Mouse (Mus musculus): ENCODE results near the gene Fignl2. TPM values are rescaled to one million over a fixed set of nuclear protein-coding genes. Genes with fewer than 3 reads are reported as not detected.
A peak's percentile ranks its signal among the peaks of the same experiment; 100 is the strongest.
"Not testable (repeated sequence)": the region's sequence is repeated elsewhere in the genome, so short reads cannot be mapped to it uniquely, and the experiment has no call there.

The Fignl2 gene
- total and polyA plus RNA-seq, 3 experiments, result not detected

DNA sequence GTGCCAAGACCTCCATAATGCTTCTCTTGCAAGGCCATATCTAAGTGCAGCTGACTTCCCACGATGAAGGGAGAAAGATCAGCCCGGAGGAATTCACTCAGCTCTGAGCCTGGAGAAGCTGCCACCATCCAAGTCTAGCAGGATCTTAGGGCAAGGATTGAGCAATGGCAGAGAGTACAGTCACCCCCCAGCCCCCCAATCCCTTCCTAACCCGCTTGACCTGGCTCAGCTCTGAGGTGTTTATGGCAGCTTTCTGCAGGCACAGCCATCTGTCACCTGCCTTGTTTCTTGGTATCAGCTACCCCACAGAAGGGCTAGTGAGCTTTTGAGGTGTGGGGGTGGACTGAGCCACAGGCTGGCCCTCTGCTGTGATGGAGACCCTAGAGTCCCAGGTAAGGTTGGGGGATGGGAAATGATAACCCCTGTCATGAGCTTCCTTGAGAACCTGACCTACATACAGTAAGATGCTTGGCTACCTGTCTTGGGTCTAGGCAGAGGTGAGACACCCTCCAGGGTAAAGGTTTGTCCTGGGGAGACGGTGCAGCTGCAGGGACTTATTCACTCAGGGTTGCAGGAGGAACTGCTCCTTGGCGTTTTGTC lies 37.2 kb upstream of the Fignl2 start, which contains the start of gene Ankrd33:
Gene Ankrd33 (plus strand): TSS at position 245 of the 600 bp plus-strand sequence.
- Histone ChIP-seq H3K4me3 (replicated peaks in 1 of 3; ENCODE audit: low read depth in 2 of 3, low read length in 2 of 3, poor library complexity in 1 of 3) (no peak within 1 kb of the TSS), H3K4me2 (ENCODE audit: insufficient read depth, low read depth, poor library complexity, severe bottlenecking) (no peak within 1 kb of the TSS), H3K4me1 (ENCODE audit: control insufficient read depth in 1 of 2, insufficient read depth in 2 of 2) (0 out of 4 replicates have a peak, but pooled peaks cover 0 to 2% of the 10 kb centered on the region in 2 experiments), H3K27me3 (replicated peaks) (peaks cover 42% of the 10 kb centered on the region), H3K36me3 (replicated peaks in 1 of 2; ENCODE audit: control insufficient read depth in 1 of 2, insufficient read depth in 1 of 2, low read length in 1 of 2) (no peaks in the 10 kb centered on the region), H3K79me2 (replicated peaks; ENCODE audit: control insufficient read depth, extremely low read depth, insufficient read depth, poor library complexity, severe bottlenecking) (no peaks in the 10 kb centered on the region), H3K9ac (ENCODE audit: insufficient read depth, low read depth) (no peak within 1 kb of the TSS), H3K9me3 (replicated peaks; ENCODE audit: low read length) (peaks cover 9% of the 10 kb centered on the region), H3K27ac (ENCODE audit: insufficient read depth, low read depth) (no peak within 1 kb of the TSS)
- dilution Hi-C loops (cut with MboI; ENCODE audit: extremely low pct_ligation_motif_present, extremely low pct_unique_long_range_greater_than_20kb, low sequenced_read_pairs), result no loop called here
- no peak for TF ChIP-seq TBP (conservative IDR thresholded peaks at IDR 0.05; ENCODE audit: low read depth, low read length)
- no peak for TF ChIP-seq ZKSCAN1 (IDR thresholded peaks at IDR 0.05; ENCODE audit: borderline replicate concordance, low read depth, low read length)
- TF ChIP-seq SIN3A (IDR thresholded peaks at IDR 0.05; ENCODE audit: low read length), result no peak
- no peak for TF ChIP-seq MXI1 (IDR thresholded peaks at IDR 0.05; ENCODE audit: low read depth, low read length)
- no peak for TF ChIP-seq ZNF384 (IDR thresholded peaks at IDR 0.05; ENCODE audit: low read depth, low read length)
- in situ Hi-C loops (cut with MboI; ENCODE audit: low pct_ligation_motif_present, low pct_unique_long_range_greater_than_20kb, low sequenced_read_pairs), result no loop called here
- no peak for DNase-seq (ENCODE audit: extremely low read depth)

DNA sequence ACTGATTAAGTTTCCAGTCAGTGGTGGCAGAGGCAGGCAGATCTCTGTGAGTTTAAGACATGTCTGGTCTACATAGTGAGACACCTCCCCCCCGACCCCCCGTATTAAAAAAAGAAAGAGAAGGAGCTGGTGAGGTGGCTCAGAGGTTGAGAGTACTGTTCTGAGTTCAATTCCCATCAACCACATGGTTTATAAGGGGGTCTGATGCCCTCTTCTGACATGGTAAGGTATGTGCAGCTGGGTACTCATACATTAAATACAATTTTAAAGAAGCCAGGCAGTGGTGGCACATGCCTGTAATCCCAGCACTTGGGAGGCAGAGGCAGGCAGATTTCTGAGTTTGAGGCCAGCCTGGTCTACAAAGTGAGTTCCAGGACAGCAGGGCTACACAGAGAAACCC lies 35.4 kb upstream of the Fignl2 start:
- H3K79me2 ChIP-seq (replicated peaks; ENCODE audit: control insufficient read depth, extremely low read depth, insufficient read depth, poor library complexity, severe bottlenecking); DNase-seq (ENCODE audit: extremely low read depth); H3K4me2 ChIP-seq (ENCODE audit: insufficient read depth, low read depth, poor library complexity, severe bottlenecking); H3K9me3 ChIP-seq (replicated peaks; ENCODE audit: low read length); H3K27ac ChIP-seq (ENCODE audit: insufficient read depth, low read depth); dilution Hi-C loops (cut with MboI; ENCODE audit: extremely low pct_ligation_motif_present, extremely low pct_unique_long_range_greater_than_20kb, low sequenced_read_pairs); H3K4me1 ChIP-seq (ENCODE audit: control insufficient read depth in 1 of 2, insufficient read depth in 2 of 2); H3K9ac ChIP-seq (ENCODE audit: insufficient read depth, low read depth); in situ Hi-C loops (cut with MboI; ENCODE audit: low pct_ligation_motif_present, low pct_unique_long_range_greater_than_20kb, low sequenced_read_pairs); H3K36me3 ChIP-seq (replicated peaks in 1 of 2; ENCODE audit: control insufficient read depth in 1 of 2, insufficient read depth in 1 of 2, low read length in 1 of 2); H3K4me3 ChIP-seq (replicated peaks in 1 of 3; ENCODE audit: low read depth in 2 of 3, low read length in 2 of 3, poor library complexity in 1 of 3): not testable (repeated sequence)
- TF ChIP-seq RAD21 (IDR thresholded peaks at IDR 0.05; ENCODE audit: low read depth, low read length) (peak; percentile 21), CTCF (conservative IDR thresholded peaks at IDR 0.05 in 1 of 2, IDR thresholded peaks at IDR 0.05 in 1 of 2; ENCODE audit: low read depth in 2 of 2, low read length in 2 of 2) (peak in 1 of 2 experiments; percentile 41; a peak in 1 of 4 replicates)
- H3K27me3 ChIP-seq (replicated peaks), result peaks cover 43% of the 10 kb centered on the region

DNA sequence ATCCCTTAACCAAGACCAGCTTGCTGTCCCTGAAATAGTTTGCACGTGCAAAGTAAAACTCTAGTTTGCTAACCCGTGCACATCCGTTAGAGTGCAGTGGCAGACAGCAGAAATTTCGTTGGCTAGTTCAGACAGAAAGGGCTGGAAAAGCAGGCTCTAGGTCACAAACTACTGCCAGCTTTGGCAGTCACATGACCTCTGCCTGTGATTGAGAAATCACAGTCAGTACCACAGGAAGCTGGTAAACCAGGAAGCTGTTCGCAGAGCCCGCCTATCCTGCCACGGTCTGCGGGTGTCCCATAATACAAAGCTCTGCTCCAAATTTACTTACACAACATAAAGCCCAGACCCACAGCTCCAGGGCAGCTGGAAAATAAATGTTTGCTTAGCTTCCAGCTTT lies 34.8 kb upstream of the Fignl2 start:
- TF ChIP-seq MEF2A (IDR thresholded peaks at IDR 0.05; ENCODE audit: borderline replicate concordance, low read depth, low read length), result no peak
- TF ChIP-seq MAX (IDR thresholded peaks at IDR 0.05; ENCODE audit: low read length), result no peak
- TF ChIP-seq E2F4 (IDR thresholded peaks at IDR 0.05; ENCODE audit: insufficient replicate concordance, low read depth, low read length), result no peak
- no peak for TF ChIP-seq GABPA (IDR thresholded peaks at IDR 0.05; ENCODE audit: insufficient replicate concordance, low read depth, low read length)
- no peak for TF ChIP-seq SIN3A (IDR thresholded peaks at IDR 0.05; ENCODE audit: low read length)
- TF ChIP-seq ZNF384 (IDR thresholded peaks at IDR 0.05; ENCODE audit: low read depth, low read length), result no peak
- peak; percentile 12; the same call in 1 of the 2 replicates for TF ChIP-seq USF1 (IDR thresholded peaks at IDR 0.05; ENCODE audit: low read depth, low read length)
- H3K4me3 ChIP-seq (replicated peaks in 1 of 3; ENCODE audit: low read depth in 2 of 3, low read length in 2 of 3, poor library complexity in 1 of 3), result no peak overlapping the region
- H3K27ac ChIP-seq (ENCODE audit: insufficient read depth, low read depth), result no peak overlapping the region
- in situ Hi-C loops (cut with MboI; ENCODE audit: low pct_ligation_motif_present, low pct_unique_long_range_greater_than_20kb, low sequenced_read_pairs) (no loop called here), dilution Hi-C loops (cut with MboI; ENCODE audit: extremely low pct_ligation_motif_present, extremely low pct_unique_long_range_greater_than_20kb, low sequenced_read_pairs) (no loop called here)
- DNase-seq (ENCODE audit: extremely low read depth), result no peak
- peaks cover 9% of the 10 kb centered on the region for H3K9me3 ChIP-seq (replicated peaks; ENCODE audit: low read length)
- no peaks in the 10 kb centered on the region for H3K79me2 ChIP-seq (replicated peaks; ENCODE audit: control insufficient read depth, extremely low read depth, insufficient read depth, poor library complexity, severe bottlenecking)
- H3K4me1 ChIP-seq (ENCODE audit: control insufficient read depth in 1 of 2, insufficient read depth in 2 of 2), result no peaks in the 10 kb centered on the region
- H3K4me2 ChIP-seq (ENCODE audit: insufficient read depth, low read depth, poor library complexity, severe bottlenecking), result no peak overlapping the region
- peaks cover 43% of the 10 kb centered on the region for H3K27me3 ChIP-seq (replicated peaks)
- no peak overlapping the region for H3K9ac ChIP-seq (ENCODE audit: insufficient read depth, low read depth)
- no peaks in the 10 kb centered on the region for H3K36me3 ChIP-seq (replicated peaks in 1 of 2; ENCODE audit: control insufficient read depth in 1 of 2, insufficient read depth in 1 of 2, low read length in 1 of 2)
